Mouse (Mus musculus) forebrain, embryonic 10.5 days (tissue): ENCODE data around the gene Chst5. TPM values are rescaled to one million over a fixed set of nuclear protein-coding genes. Genes with fewer than 3 reads are reported as not detected.

Experiments
- DNase-seq: peaks from one replicate; pipeline ENCODE4 v3.0.0-alpha.2; 2017; ENCODE audit warnings: low spot score; ENCODE audit errors: extremely low spot score
- H3K27ac ChIP-seq: fragments of 300-500 bp; sonication (generic); 2 replicates; pipeline ENCODE4 v1.5.1; 2016; ENCODE audit warnings: mild to moderate bottlenecking
- H3K27me3 ChIP-seq: fragments of 300-500 bp; sonication (generic); 2 replicates; pipeline ENCODE4 v1.6.1; 2016; ENCODE audit warnings: mild to moderate bottlenecking; ENCODE audit not compliant: poor library complexity, severe bottlenecking
- H3K36me3 ChIP-seq: fragments of 300-500 bp; sonication (generic); replicated peaks from 2 replicates; pipeline ENCODE4 v1.6.1; 2016; ENCODE audit warnings: mild to moderate bottlenecking, moderate library complexity
- H3K4me1 ChIP-seq: fragments of 300-500 bp; sonication (generic); 2 replicates; pipeline ENCODE4 v1.6.1; 2016
- H3K4me3 ChIP-seq: fragments of 300-500 bp; sonication (generic); 2 replicates; pipeline ENCODE4 v1.5.1; 2016; ENCODE audit warnings: mild to moderate bottlenecking, moderate library complexity
- H3K9me3 ChIP-seq: fragments of 300-500 bp; sonication (generic); 2 replicates; pipeline ENCODE4 v1.6.1; 2016; ENCODE audit warnings: mild to moderate bottlenecking, moderate library complexity
- WGBS: fragments of 180-500 bp; shearing (Covaris S2); methylation state at CpG from one replicate; pipeline ENCODE4 v1.1.7; 2016; 5-methylcytosine and 5-hydroxymethylcytosine counted together
- polyA plus RNA-seq: library from polyadenylated mRNA; unstranded; fragments of >200 nt; fragmentation: Nextera tagmentation; extraction: Ambion mirVana; gene quantifications from 2 replicates; pipeline ENCODE4 v1.2.1, GENCODE M21; 2016

Chst5 gene
- polyA plus RNA-seq, 1 experiment from 2014 or later, result 1.7 TPM

- Histone ChIP-seq H3K9me3 (no peaks in the 10 kb centered on the region), H3K4me3 (no peak overlapping the region), H3K4me1 (no peaks in the 10 kb centered on the region), H3K27ac (no peak overlapping the region), H3K27me3 (no peaks in the 10 kb centered on the region), H3K36me3 (peaks cover 25% of the 10 kb centered on the region)
- 84% methylated on average over 2 of the region's 2 CpGs for WGBS
- DNase-seq, result no peak
These were observed 9.4 kb upstream of the Chst5 start for GRCm38 (mm10) chr8:111919663-111920062.

- WGBS, result 32% methylated on average over 12 of the region's 12 CpGs
- H3K27ac ChIP-seq, result peak overlapping the region; percentile 15; the same call in 1 of the 2 replicates
- no peaks in the 10 kb centered on the region for H3K9me3 ChIP-seq
- peaks cover 53% of the 10 kb centered on the region for H3K27me3 ChIP-seq
- H3K4me1 ChIP-seq, result peaks cover 24% of the 10 kb centered on the region
- H3K36me3 ChIP-seq, result peaks cover 36% of the 10 kb centered on the region
- DNase-seq, result no peak
- H3K4me3 ChIP-seq, result no peak overlapping the region; the same call in 1 of the 2 replicates
These were observed 2.7 kb upstream of the Chst5 start for GRCm38 (mm10) chr8:111912860-111913432.

GRCm38 (mm10) chr8:111911572-111911971 lies 1.3 kb upstream of the Chst5 start:
- H3K9me3 ChIP-seq, result no peaks in the 10 kb centered on the region
- no peak for DNase-seq
- WGBS, result 52% methylated on average over 7 of the region's 7 CpGs
- H3K4me1 ChIP-seq, result peaks cover 24% of the 10 kb centered on the region
- no peak overlapping the region for H3K4me3 ChIP-seq
- peaks cover 28% of the 10 kb centered on the region for H3K36me3 ChIP-seq
- peaks cover 55% of the 10 kb centered on the region for H3K27me3 ChIP-seq
- H3K27ac ChIP-seq, result no peak overlapping the region

GRCm38 (mm10) chr8:111905500-111906121 lies 4.6 kb downstream of the Chst5 start:
- DNase-seq, result no peak

DNA sequence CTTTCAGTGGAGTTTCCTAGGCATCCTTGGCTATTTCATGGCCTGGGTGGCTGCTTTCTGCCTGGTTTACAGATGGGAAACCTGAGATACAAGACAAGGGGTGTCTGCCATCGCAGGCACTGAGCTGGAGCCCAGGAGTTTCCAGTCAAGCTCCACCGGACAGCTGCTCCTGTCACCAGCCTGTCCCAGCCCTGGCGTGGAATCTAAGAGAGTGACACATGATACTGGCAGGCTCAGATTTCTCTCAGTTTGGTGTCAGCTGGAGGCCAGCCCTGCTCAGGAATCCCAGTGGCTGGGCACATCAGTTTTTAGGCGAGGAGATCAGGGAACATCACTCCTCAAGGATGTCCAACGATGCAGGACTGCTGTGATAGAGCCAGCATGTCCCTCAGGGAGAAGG lies 8.2 kb downstream of the Chst5 start:
- Histone ChIP-seq H3K9me3 (no peaks in the 10 kb centered on the region), H3K27me3 (no peaks in the 10 kb centered on the region), H3K4me1 (peaks cover 12% of the 10 kb centered on the region), H3K36me3 (no peaks in the 10 kb centered on the region), H3K4me3 (no peak overlapping the region), H3K27ac (no peak overlapping the region)
- DNase-seq, result no peak
- WGBS, result 32% methylated on average over 5 of the region's 5 CpGs

More at GRCm38 (mm10) chr8:111905500-111906121, 4.6 kb downstream of the Chst5 start:
- 75% methylated on average over 7 of the region's 8 CpGs for WGBS
- H3K4me3 ChIP-seq, result no peak overlapping the region
- no peaks in the 10 kb centered on the region for H3K36me3 ChIP-seq
- H3K27me3 ChIP-seq, result peaks cover 28% of the 10 kb centered on the region
- H3K9me3 ChIP-seq, result no peaks in the 10 kb centered on the region
- H3K4me1 ChIP-seq, result peaks cover 24% of the 10 kb centered on the region
- no peak overlapping the region for H3K27ac ChIP-seq

DNA sequence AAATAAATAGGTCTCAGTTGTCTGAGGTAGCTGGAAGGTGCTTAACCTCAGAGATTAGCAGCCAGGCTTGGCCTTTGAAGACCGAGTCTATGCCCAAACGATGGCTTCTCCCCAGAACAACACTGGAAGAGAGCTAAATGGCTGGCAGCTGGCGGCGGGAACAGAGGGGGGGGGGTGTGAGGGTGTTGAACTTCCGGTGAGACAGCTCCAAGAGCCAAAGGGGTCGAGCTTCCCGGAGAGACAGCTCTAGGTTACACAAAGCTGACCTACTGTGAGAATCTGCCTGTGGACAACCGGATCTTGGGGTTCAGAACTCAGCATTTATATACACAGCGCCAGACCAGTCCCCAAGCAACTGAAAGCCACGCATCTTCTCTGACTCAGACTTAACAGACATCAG lies 11.7 kb downstream of the Chst5 start:
- Histone ChIP-seq H3K9me3 (no peaks in the 10 kb centered on the region), H3K36me3 (no peaks in the 10 kb centered on the region), H3K4me3 (no peak overlapping the region), H3K4me1 (peaks cover 12% of the 10 kb centered on the region), H3K27ac (no peak overlapping the region), H3K27me3 (no peaks in the 10 kb centered on the region)
- 39% methylated on average over 10 of the region's 10 CpGs for WGBS
- no peak for DNase-seq

DNA sequence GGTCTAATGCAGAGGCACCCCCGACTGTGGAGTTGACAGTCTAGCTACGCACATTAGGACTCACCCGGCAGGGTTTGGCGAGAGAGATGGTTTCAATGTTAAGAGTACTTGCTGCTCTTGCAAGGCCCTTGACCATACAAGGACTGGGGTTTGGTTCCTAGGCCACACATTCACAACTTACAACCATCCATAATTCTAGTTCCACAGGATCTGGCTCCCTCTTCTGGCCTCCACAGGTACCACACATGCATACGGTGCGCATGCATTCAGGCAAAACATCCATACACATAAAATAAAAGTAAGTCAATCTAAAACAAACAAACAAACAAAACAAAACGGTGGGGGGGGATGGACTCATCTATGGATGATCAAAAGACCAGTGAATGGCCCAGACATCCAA lies 15.3 kb downstream of the Chst5 start:
- H3K36me3 ChIP-seq, result no peaks in the 10 kb centered on the region
- H3K27ac ChIP-seq, result no peak overlapping the region
- DNase-seq, result no peak
- H3K4me1 ChIP-seq, result peaks cover 15% of the 10 kb centered on the region
- 83% methylated on average over 7 of the region's 7 CpGs for WGBS
- H3K27me3 ChIP-seq, result peaks cover 27% of the 10 kb centered on the region
- no peak overlapping the region for H3K4me3 ChIP-seq
- no peaks in the 10 kb centered on the region for H3K9me3 ChIP-seq

DNA sequence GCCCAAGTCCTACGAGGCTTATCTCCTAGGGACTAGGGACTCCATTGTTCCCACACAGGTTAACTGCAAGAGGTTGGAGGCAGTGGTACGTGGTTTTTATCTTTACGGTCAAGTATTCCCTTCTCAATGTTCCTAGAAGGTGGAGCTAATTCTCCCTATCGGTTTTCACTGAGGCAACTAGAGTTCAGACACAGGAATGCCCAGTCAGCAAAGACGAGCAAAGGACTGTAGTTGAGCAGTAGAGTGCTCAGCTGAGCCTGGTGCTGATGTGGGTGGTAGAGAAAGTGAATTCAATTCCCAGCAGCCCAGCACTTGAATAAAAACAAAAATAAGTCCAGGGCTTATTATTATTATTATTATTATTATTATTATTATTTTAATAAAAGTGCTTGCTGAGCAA lies 17.6 kb downstream of the Chst5 start:
- Histone ChIP-seq H3K4me3 (no peak overlapping the region), H3K9me3 (no peaks in the 10 kb centered on the region), H3K4me1 (peaks cover 16% of the 10 kb centered on the region), H3K27me3 (peaks cover 49% of the 10 kb centered on the region), H3K36me3 (no peaks in the 10 kb centered on the region), H3K27ac (no peak overlapping the region)
- DNase-seq, result no peak
- WGBS, result 70% methylated on average over 5 of the region's 5 CpGs

GRCm38 (mm10) chr8:111891983-111892382 lies 18.3 kb downstream of the Chst5 start:
- Histone ChIP-seq H3K4me1 (peaks cover 16% of the 10 kb centered on the region), H3K27ac (no peak overlapping the region), H3K27me3 (peaks cover 56% of the 10 kb centered on the region), H3K4me3 (no peak overlapping the region), H3K36me3 (no peaks in the 10 kb centered on the region), H3K9me3 (no peaks in the 10 kb centered on the region)
- no peak for DNase-seq
- WGBS, result 42% methylated on average over 8 of the region's 8 CpGs

DNA sequence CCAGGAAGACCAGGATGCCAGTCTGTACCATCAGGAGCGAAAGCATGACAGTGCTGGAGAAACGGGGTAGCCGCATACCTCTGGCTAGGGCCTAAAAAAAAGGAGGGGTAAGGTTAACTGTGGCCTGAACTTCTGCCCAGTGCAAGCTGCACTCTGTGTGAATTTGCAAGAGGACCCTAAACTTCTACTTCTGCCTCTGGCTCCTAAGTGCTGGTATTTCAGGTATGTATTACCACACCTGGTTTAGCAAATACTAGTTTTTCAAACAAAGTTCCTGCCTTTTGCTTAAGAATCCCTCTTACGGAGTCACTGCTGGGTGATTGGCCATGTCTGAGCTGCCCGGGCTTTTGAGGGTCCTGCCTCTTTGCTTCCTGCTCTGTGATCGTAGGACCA lies 19.3 kb downstream of the Chst5 start:
- peaks cover 16% of the 10 kb centered on the region for H3K4me1 ChIP-seq
- H3K27ac ChIP-seq, result no peak overlapping the region
- H3K4me3 ChIP-seq, result no peak overlapping the region
- no peaks in the 10 kb centered on the region for H3K9me3 ChIP-seq
- H3K27me3 ChIP-seq, result peaks cover 65% of the 10 kb centered on the region
- 57% methylated on average over 6 of the region's 6 CpGs for WGBS
- no peak for DNase-seq
- H3K36me3 ChIP-seq, result no peaks in the 10 kb centered on the region

DNA sequence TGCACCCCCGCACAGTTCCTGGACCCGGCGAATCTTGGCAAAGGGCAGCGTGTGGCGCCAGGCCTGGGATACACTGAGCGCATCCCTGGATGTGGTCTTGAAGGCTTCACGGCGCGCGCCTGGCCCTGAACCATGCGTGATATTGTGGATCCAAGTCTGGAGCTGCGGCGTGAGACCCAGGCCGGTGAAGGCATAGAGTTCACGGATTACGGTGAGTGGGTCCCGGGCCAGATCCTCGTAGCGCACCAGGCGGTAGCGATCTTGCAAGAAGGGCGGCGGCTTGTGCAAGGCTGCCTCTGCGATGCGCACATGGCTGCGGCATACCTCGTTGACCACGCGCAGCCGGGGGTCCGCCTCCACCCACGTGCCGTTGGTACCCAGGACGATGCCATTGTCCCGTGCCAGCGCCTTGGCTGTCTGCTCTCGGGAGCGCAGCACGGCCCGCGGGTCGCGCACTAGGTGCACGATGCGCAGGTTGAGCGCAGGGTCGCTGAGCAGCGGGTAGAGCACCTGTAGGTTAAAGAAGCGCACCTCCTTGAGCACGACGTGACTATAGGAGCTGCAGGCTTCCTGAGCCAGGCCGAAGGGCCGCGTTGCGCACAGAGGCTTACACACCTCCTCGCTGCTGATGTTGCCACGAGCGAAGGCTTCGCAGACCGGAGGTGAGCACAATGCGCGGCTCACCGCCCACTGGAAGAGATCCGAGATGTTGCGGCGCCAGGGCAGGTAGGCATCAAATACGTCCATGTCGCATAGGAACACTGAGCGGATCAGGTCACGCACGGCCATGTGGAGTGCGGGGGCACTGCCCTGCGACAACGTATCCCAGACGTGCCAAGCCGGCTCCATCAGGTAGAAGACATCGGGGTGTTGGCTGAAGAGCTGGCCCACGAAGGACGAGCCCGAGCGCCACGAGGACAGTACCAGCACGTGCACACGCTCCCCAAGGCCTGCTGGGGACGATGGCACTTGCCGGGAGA lies 20.0 kb downstream of the Chst5 start:
- Histone ChIP-seq H3K9me3 (no peaks in the 10 kb centered on the region), H3K4me1 (peaks cover 16% of the 10 kb centered on the region), H3K4me3 (peak overlapping the region; percentile 40), H3K27me3 (peaks cover 65% of the 10 kb centered on the region), H3K27ac (no peak overlapping the region), H3K36me3 (no peaks in the 10 kb centered on the region)
- 12% methylated on average over 86 of the region's 86 CpGs for WGBS
- DNase-seq, result no peak

- WGBS, result 54% methylated on average over 7 of the region's 7 CpGs
- H3K27ac ChIP-seq, result no peak overlapping the region
- H3K36me3 ChIP-seq, result no peaks in the 10 kb centered on the region
- no peak overlapping the region for H3K4me3 ChIP-seq
- DNase-seq, result no peak
- peaks cover 16% of the 10 kb centered on the region for H3K4me1 ChIP-seq
- H3K9me3 ChIP-seq, result no peaks in the 10 kb centered on the region
- H3K27me3 ChIP-seq, result peaks cover 65% of the 10 kb centered on the region
These were observed 22.1 kb downstream of the Chst5 start for GRCm38 (mm10) chr8:111888091-111888650.
